8 mouse cellular contexts compared by ENCODE assay signal in genomic region chr9:21164072-21164471, GRCm38 (mm10). TPM values are rescaled to one million over a fixed set of nuclear protein-coding genes. Genes with fewer than 3 reads are reported as not detected.
DNase-seq lines count a peak whose midpoint lies in the region; ATAC-seq and TF ChIP-seq lines count a peak whose summit lies in the region.

No protein-coding gene starts in this region.

- H3K4me2 ChIP-seq in forebrain, postnatal 0 days (ENCODE audit: low read depth) = peak overlapping the region; percentile 88
- H3K4me2 ChIP-seq in neural tube, embryonic 13.5 days = peak overlapping the region; percentile 67

- H3K36me3 ChIP-seq in forebrain, postnatal 0 days (ENCODE audit: insufficient read depth) = no peaks in the 10 kb centered on the region
- H3K36me3 ChIP-seq in neural tube, embryonic 13.5 days = no peaks in the 10 kb centered on the region

- TF ChIP-seq CTCF in forebrain, postnatal 0 days (IDR thresholded peaks at IDR 0.05; ENCODE audit: low read depth) = no peak

- ATAC-seq in forebrain, postnatal 0 days = no peak
- ATAC-seq in neural tube, embryonic 13.5 days (ENCODE audit: low read depth) = no peak
- ATAC-seq in cerebellum, adult (ENCODE audit: insufficient number of reproducible peaks, low FRiP score, low TSS enrichment) = no peak

- DNase-seq in kidney, postnatal 10 days = peak; percentile 53
- no peak for DNase-seq in kidney, adult 11 months
- DNase-seq in NIH3T3 (ENCODE audit: low read depth) = peak; percentile 78
- DNase-seq in forebrain, postnatal 0 days = peak; percentile 53
- DNase-seq in layer of hippocampus, postnatal 25 days (ENCODE audit: extremely low spot score in 1 of 2, low spot score in 1 of 2) = peak; percentile 36 to 37
- DNase-seq in cerebellum, adult 8-10 months = no peak

- no peaks in the 10 kb centered on the region for H3K9me3 ChIP-seq in forebrain, postnatal 0 days (ENCODE audit: low read length)
- no peaks in the 10 kb centered on the region for H3K9me3 ChIP-seq in neural tube, embryonic 13.5 days

- no peak overlapping the region for H3K27ac ChIP-seq in forebrain, postnatal 0 days (ENCODE audit: low read depth, low read length)
- no peak overlapping the region for H3K27ac ChIP-seq in neural tube, embryonic 13.5 days (replicated peaks)

- WGBS in forebrain, postnatal 0 days = 1% methylated on average over 26 of the region's 26 CpGs
- under 1% methylated on average over 26 of the region's 26 CpGs for WGBS in neural tube, embryonic 13.5 days

- peaks cover 21% of the 10 kb centered on the region for H3K27me3 ChIP-seq in forebrain, postnatal 0 days (ENCODE audit: insufficient read depth, low read length)
- peaks cover 66% of the 10 kb centered on the region for H3K27me3 ChIP-seq in neural tube, embryonic 13.5 days

- H3K4me3 ChIP-seq in forebrain, postnatal 0 days (ENCODE audit: low read depth, low read length) = peak overlapping the region; percentile 62
- H3K4me3 ChIP-seq in neural tube, embryonic 13.5 days = peak overlapping the region; percentile 45

- no peak overlapping the region for H3K9ac ChIP-seq in forebrain, postnatal 0 days
- no peak overlapping the region for H3K9ac ChIP-seq in neural tube, embryonic 13.5 days

- H3K4me1 ChIP-seq in forebrain, postnatal 0 days (ENCODE audit: insufficient read depth) = no peaks in the 10 kb centered on the region; the same call in 1 of the 2 replicates
- peaks cover 56% of the 10 kb centered on the region for H3K4me1 ChIP-seq in neural tube, embryonic 13.5 days (replicated peaks)

RNA-seq across cellular contexts. Expression of gene Pde4a, which starts 1.4 kb away (rescaled TPM):
- 19.8 and 20.0 TPM in 2 replicates for total RNA-seq in forebrain, postnatal 0 days (2014; rRNA removed)
- polyA plus RNA-seq in forebrain, postnatal 0 days (2015; fragmentation: Nextera tagmentation; extraction: Ambion mirVana) = 26.2 and 41.6 TPM in 2 replicates
- 10 to 100 TPM; 74.0 to 85.1 TPM for total RNA-seq in layer of hippocampus, postnatal 25 days (2021)
- 17.5 and 18.9 TPM in 2 replicates for polyA plus RNA-seq in neural tube, embryonic 13.5 days (2015; fragmentation: Nextera tagmentation; extraction: Ambion mirVana)

RNA-seq across cellular contexts. Expression of gene Cdc37, which starts 14.3 kb away (rescaled TPM):
- total RNA-seq in forebrain, postnatal 0 days (2014; rRNA removed) = 39.5 and 42.1 TPM in 2 replicates
- 186 and 191 TPM in 2 replicates for polyA plus RNA-seq in forebrain, postnatal 0 days (2015; fragmentation: Nextera tagmentation; extraction: Ambion mirVana)
- 100 to 1,000 TPM; 144 to 156 TPM for total RNA-seq in layer of hippocampus, postnatal 25 days (2021)
- 228 and 273 TPM in 2 replicates for polyA plus RNA-seq in neural tube, embryonic 13.5 days (2015; fragmentation: Nextera tagmentation; extraction: Ambion mirVana)

RNA-seq across cellular contexts. Expression of gene Tyk2, which starts 33.0 kb away (rescaled TPM):
- total RNA-seq in forebrain, postnatal 0 days (2014; rRNA removed) = 9.4 and 11.0 TPM in 2 replicates
- 3.8 and 5.0 TPM in 2 replicates for polyA plus RNA-seq in forebrain, postnatal 0 days (2015; fragmentation: Nextera tagmentation; extraction: Ambion mirVana)
- 10 to 100 TPM; 12.7 to 16.4 TPM for total RNA-seq in layer of hippocampus, postnatal 25 days (2021)
- polyA plus RNA-seq in neural tube, embryonic 13.5 days (2015; fragmentation: Nextera tagmentation; extraction: Ambion mirVana) = 11.7 TPM in 2 replicates

Comparison
In these comparisons a context has a peak if more than half of its experiments do, and no peak if none do; other contexts are left out.
1. DNase-seq: peak in kidney, postnatal 10 days (single experiment), NIH3T3 (single experiment), forebrain, postnatal 0 days (single experiment) and layer of hippocampus, postnatal 25 days (2 of 2); none in kidney, adult 11 months (single experiment) and cerebellum, adult 8-10 months (single experiment).